Mouse (Mus musculus) 416B (cell line): Measurements from ENCODE around the gene Trmt44.

ENCODE experiments used
- DNase-seq: peaks from one replicate; pipeline ENCODE4 v3.0.0; 2011; ENCODE audit warnings: low read depth

Trmt44 gene

DNA sequence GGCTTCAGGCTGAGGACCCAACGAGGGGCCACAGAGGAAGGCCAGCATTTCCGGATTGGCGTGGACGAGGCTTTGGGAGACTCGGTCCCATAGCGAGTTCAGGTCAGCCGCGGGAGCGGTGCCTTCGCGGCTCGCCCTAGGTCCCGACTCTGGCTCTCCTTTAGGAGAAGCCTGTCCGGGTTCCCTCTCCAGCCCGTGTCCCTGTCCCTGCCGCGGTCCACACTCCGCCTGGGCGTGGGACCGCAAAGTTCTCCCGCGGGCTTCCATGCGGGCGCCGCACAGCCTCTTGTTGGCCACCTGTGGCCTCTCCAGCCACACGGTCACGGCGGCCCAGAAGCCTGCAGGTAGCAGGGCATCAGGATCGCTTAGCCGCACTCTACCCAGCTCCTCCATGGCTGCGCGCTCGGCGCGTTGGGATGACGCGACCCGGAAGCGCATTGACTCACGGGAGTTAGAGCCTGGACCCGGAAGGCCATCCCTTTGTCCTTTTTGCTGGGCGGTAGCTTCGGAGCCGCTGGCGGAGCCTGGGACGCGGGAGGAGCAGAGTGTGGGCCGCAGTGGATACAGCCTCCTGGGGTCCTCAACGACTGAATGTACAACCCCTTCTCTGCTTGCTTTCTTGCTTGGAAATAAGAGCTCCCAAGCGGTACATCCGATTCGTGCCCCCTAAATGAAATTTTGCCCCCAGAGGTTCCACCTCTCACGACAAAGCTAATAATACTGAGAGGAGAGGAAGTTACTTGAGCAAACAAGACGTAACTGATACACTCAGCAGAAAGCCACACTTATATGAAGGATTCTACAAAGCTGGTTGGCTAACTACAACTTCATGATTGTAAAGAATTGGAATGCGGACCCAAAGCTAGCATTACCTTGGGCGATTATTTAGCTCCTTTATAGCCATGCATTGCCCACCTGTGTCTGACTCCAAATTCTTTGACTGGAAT lies at the start of gene Trmt44:
Gene Trmt44 (minus strand): TSS at position 418 of the 947 bp plus-strand sequence.
- peak; percentile 91 for DNase-seq

DNA sequence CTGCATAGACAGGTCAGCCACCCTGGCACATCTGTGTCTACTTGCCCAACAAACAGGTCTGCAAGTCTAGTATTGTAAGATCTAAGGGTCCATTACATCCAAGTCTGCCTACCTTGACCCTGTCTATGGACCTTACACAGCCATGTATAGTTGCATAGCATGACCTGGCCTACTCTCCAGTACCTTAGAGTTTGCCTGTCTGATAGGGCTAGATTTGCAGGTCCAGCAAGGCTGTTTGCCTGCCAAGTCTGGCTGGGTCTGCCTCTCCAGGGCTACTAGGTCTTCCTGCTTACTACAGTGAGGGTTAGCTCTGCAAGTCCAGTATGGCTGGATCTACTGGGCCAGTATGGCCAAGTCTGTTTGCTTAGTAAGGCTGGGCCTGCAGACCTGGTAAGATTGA lies 49.0 kb upstream of the Trmt44 start:
- DNase-seq: no peak

DNA sequence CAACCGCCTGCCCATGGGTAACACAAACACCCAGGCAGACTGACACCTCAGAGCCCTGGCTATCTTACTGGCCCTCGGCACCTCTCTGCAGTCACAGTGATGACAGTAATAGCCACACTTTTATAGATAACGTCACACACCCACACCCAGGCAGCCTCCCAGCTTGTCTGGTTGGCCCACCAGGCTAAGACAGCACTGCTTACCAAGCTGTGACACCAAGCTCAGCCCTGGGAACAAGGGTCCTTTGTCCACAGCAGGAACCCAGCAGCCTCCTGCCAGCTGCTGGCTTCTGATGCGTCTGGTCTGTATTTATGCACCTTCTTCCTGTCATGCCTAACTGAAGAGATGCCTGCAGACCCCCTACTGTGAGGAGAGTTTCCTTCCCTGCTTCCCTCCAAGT lies 46.2 kb upstream of the Trmt44 start:
- no peak for DNase-seq

DNA sequence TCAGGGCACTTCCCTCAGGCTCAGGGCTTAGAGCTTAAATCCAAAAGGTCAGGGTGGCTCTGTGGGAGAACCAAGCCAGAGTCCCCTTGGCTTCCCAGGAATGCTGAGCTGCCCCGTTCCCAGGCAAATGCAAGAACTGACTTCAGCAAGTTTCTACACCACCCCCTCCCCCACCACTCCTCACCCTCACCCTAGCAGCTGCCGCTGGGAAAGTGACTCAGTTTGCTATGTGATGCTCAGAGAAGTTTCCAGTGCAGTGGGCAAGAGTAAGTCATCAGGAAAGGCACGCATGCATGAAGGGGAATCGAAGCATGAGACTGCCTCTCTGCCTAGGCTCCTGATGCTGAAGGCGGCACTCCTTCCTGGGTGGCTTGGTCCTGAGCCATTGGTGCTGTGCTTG lies 42.1 kb upstream of the Trmt44 start:
- no peak for DNase-seq

DNA sequence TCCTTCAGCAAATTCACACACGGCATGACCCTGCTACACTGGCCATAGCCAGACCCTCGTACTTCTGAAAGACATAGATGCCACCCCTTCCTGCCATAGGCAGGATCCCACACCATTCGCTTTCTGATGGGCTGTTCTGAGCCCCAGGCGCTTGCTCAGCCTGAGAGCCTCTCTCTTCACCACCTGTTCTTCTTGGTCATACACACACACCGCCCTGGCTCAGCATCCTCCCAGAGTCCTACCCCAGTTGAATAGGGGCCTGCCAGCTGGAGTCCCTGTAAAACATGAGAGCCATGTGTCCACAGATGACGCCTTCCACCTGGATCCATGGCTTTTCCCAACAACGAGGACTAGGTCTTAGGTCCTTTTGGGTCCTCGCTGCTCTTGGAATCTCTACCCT lies 37.9 kb upstream of the Trmt44 start:
- DNase-seq: no peak

DNA sequence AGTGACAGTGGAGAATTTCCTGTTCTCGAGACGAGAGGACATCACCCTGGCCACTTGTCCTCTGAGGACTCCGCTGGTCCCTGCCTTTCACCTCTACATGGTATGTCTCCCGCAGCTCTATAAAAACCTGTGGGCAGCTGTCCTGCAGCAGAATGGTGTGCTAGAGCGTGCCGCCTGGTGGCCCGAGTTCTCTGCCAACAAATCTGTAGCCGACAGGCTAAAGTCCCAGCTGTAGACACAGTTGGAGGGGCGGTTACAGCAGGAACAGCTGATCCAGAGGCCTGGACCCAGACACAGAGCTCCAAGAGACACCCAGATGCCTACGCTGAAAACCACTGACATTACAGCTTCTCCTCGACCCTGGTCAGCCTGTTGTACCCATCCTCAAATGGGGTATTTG lies 37.0 kb upstream of the Trmt44 start:
- no peak for DNase-seq

DNA sequence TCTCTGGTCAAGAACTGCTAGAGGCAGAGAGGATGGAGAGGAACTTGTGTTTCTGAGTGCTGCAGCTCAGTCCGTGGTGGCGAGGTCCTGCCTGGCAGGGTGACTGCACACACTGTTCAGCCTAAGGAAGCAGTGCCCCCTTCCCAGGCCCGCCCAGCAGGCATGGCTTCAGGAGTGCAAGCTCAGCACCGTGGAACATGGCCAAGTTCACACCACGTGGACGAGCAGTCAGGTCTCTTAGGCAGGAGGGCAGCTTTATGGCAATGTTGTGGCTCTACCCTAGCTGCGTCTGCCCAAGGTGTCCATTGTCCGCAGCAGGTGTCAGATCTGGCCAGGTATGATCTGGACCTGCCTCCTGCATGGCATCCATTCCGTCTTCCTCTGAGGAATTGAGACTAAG lies 36.3 kb upstream of the Trmt44 start:
- no peak for DNase-seq

DNA sequence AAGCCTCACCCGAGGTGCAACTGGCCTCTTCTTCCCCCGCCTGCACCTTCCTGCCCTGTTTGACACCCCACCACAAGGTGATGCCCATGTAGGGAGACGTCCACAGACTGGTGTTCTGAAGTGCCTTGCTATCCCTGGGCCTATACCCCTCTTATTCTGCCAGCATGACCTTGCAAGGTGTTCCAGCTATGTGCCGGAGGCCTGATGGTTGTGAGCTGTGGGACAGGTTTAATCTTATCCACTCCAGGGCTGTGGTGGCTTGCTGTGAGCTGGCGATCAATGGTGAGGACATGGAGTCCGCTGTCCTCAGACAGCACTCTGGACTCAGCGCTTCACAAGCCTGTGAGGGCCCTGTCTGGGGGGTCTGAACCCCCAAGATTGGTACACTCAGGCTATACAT lies 35.5 kb upstream of the Trmt44 start:
- no peak for DNase-seq

DNA sequence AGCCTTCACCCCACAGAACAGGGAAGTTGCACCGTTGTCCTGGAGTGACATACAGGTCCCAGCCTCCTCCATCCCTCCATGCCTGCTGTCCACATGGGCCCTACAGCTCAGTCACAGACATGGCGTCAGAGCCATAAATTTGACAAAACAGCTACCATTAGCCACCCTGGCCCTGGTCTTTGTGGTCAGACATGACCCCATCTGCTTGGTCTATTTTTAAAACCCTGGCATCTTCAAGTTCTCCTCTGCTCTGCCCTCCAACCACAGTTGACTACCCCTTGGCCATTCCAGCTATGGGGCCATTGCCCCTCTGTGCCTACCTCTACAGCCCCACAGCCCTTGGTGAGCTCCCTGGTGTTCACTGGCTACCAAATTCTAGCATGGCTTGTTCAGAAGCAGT lies 35.1 kb upstream of the Trmt44 start:
- no peak for DNase-seq

DNA sequence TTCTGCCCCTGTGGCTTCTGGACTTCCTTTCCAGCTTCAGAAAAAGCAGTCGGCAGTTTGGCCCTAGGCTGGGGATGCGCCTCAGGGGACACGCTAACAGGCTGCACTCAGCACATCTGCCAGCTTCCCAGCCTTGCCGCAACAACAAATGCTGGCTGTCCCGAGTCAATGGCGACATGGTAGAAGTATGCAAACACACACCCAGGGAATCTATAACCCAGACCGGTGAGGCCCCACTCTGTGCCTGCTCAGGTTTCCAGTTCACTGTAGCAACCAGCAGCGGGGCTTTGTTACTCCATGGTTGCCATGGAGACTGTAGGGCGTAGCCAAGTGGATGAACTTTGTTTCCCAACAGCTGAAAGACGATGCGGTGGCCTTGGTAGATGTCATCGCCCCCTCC lies 34.5 kb upstream of the Trmt44 start:
- DNase-seq: no peak

DNA sequence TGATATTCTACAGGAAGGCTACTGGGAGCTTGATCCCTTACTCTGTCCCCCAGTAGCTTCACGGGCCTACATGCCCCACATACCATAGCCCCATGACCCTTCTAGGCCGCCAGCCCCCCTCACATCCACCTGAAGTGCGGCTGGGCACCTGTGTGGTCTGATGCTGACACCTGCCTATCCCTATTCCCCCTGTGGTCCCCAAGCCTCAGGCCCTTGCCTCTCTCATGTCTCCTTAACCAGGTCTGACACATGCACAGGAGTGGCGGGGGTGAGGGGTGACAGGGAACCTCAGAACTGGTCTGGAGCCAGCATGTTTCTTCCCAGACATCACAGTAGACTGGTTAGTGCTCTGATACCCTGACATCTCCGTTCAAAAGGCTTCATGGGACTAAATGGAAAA lies 33.7 kb upstream of the Trmt44 start:
- no peak for DNase-seq

DNA sequence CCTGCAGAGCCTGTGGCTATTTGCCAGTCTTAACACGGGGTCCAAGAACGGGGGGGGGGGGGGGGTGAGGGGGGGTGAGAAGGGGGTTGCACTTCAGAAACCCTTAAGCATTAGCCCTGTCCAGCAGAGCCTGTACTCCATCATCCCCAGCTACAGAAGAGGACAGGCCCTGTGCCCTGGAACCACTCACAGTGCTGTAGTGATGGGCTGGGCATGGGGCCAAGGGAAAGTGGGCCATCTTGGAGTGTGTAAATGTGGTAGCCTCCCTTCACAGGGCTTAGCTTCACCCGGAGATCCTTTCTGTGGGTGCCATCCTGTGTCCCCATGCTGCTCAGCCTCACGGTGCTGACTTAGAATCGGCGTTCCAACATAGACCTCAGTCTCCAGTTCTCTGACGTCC lies 32.9 kb upstream of the Trmt44 start:
- DNase-seq: no peak

DNA sequence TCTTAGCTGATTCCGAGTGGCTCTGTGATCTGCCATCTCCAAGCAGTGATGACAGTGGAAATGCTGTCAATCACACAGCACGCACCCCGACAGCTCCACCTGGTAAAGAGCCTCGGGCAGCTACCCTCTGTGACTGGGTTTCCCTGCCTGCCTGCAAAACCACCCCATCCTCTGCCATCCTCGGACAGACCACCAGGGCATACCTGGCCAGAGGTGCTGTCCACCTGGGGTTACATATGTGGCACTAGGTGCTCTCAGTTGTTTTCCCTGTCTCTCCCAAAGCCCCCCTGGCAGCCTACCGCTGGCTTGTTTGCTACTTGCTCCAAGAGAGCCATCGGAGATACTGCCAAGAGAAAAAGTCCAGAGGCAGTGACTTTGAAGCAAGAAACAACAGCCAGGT lies 31.9 kb upstream of the Trmt44 start:
- DNase-seq: no peak

DNA sequence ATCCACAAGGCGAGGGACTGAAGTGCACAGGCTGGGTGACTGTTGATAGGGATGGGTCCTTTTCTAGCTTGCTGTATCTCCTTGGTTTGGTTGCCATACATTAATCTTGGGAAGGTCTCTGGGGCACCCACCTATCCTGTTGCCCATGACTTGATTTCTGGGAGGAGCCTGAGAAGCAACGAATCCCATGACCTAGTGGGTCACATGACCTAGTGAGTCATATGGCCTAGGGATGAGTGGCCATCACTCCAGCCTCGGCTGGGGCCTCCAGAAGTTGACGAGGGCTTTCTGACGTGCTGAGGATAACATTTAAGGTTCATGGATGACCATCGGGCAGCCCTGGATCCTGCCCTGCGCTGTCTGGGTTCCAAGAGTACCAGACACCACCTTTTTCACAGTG lies 30.5 kb upstream of the Trmt44 start:
- no peak for DNase-seq

DNA sequence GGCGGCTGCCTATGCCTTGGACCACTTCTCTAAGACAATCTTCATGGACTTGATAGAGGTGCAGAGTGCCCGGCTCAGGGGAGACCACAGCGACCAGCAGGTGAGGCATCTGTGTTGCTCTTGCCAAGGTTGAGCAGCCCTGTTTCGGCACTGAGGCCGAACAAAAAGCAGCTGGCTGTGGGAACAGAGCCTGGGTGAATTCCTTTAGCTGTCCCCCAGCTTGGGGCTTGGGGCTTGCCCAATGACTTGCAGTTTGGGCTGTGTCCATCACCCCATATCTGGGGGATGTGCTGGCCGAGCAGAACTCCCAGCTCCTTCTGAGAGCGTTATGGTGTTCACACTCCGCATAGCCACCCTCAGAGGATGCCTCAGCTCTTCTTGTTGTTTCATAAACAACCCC lies 26.7 kb upstream of the Trmt44 start:
- DNase-seq: no peak

DNA sequence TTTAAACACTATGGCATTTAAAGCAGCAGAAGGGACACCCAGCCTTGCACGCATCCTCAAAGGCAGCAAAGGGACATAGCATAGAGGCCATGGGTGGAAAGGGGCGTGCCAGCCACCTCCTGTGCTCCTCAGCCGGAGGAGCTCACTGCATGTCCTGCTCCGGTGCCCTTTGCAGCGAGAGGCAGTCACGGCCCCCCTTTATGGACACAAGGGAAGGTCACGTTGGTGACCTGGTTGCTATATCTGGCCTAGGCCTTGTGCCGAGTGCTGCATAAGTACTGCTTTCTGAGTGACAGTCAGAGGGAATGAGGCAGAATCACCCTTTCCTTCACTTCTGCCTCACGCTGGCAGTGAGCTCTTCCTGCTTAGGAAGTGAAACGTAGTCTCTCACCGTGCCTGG lies 25.4 kb upstream of the Trmt44 start:
- DNase-seq: no peak

DNA sequence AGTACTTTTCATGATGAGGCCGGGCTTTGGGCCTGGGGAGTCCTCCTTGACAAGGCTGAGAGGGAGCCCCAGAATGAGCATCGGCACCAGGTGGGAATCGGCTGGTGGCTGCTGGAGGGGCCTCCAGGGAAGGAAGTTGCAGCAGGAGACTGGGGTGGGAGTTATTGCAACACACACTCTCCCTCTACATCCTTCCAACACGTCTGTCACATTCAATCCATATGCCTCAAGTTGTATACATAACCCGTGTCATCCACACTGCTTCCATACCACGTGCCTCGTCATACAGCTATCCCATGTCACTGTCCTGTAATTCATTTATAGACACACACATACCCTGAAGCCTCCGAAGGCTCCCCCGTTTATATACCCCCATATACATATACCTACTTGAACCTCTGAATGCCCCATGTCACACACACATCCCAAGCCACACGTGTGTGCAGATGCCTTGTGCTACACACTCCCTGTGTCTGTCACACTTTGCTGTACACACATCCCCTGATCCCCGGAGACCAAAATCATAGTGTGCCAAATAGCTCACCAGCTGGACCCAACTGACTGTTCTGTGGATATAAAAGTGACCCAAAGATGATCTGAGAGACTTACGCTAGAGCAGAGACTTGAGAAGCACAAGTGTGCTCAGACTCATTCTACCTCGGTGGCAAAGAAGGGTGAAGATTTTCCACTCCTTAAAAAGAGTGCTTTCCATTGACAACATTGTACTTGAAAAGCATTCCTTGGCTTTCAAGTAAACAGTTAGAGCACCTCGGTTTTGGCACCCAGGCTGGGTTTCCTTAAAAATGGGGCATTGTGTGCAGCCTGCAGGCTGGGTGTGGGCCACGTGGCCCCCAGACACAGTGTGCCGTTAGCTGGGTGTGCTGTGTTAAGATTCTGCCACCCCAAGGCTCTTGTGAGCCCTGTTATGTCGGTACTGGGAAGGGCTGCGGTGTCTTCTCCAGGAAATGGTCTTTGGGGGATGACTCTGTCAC lies 21.6 kb upstream of the Trmt44 start:
- peak; percentile 25 for DNase-seq

DNA sequence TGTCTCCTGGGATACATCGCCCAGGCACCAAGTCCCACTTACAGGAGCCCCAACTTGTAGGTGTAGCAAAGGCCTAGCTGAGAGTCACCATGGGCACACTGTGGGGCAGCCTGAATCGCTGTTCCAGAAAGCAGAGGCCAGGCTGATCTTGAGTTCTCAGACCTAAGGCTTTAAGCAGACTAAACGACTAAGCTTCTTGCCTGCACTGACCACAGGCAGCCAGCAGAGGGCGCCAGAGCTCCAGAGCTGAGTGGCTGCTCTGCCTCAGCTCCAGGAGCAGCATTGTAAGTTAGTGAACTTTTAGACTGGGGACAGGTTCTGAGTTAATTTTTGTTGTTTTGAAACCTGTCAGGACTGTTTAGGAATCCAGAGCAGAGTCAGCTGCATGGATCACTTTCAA lies 20.8 kb upstream of the Trmt44 start:
- DNase-seq: peak; percentile 80

DNA sequence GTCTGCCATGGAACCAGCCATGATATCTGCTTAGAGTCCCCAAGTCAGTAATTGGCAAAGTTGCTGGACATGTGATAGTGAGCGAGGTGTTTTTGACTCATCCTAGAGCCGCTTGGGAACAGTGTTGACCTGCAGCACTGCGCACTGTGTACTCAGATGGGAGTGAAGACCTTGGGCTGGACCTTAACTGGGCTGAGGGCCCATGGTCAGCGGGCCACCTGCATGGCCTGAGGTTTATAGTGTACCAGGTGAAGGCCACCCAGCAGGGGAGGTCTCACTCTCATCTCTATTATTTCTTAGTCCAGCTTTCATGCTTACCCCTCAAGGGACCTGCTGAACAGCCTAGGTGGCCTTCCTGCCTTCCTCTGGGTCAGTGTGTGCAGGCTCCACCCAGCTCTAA lies 19.9 kb upstream of the Trmt44 start:
- DNase-seq: no peak

DNA sequence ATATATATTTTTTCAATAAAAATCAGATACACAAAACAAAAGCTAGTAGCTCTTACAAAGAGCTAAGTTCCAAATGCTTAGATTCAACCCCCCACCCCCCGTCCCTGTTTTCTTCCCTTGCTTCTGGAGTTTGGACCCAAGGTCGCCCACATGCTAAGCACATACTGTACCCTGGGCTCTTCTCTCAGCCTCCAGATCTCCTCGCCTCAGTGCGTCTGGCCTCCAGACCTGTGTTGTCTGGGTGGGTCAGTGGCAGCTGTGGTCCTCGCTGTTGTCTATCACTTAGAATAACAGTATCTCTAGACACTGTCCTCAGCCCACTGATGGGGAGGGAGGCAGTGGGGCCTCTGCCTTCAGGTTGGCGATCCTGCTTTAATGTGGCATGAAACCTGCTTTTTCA lies 18.4 kb upstream of the Trmt44 start:
- DNase-seq: no peak

DNA sequence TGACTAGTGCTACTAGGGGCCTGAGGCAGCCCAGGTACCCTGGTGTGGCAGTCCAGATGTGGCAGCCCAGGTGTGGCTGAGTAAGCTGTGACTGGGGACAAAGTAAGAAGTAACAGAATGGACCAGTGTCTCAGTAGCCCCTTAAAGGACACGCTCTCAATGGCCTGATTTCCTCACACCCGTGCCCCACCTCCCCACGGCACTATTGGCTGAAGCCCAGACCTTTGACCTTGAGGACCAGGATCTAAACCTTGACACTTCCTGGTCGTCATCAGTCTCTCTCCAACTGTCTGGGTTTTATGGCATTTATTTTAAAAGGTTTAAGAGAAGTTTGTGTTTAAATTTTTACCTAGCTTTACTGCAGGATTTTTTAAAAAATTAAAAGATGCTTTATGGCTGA lies 18.0 kb upstream of the Trmt44 start:
- DNase-seq: no peak

DNA sequence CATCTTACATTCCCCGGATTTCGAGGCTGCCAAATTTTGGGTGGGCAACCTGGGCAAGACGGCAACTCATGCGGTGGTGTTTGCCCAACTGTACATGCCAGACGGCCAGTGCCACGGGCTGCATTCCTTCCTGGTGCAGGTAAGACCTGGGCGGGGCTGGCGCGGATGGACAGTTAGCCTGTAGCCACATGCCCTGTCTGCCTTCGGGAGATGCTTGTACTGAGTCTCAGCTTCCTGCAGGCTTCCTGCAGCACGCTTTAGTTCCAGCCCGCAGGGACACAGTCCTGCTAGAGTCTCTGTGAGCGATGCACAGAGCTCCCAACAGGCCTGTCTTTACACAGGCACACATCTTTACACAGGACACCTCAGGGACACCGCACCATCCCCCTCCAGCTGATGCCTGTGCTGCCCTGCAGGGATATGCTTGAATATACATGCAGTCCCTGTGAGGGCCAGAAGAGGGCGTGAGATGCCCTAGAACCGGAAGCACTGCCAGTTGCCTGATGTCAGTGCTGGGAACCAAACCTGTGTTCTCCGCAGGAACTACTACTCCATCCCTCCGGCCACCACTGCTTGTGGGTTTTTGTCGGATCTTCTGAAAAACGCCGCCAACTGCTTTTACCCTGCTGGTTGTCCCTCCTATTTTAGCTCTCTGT lies 17.3 kb upstream of the Trmt44 start:
- DNase-seq: no peak
